Mouse (Mus musculus) heart, adult 2 months (tissue): ENCODE measurements at regions not wholly inside any gene's neighbourhood (a gene's known extent, or its start where the extent isn't known, plus 50 kb on each side); places are given as distances from the start of the nearest gene placed in this dataset.

Experiments
- DNase-seq, 2 experiments: peaks; one replicate each; pipeline ENCODE4 v3.0.0; 2021
- H3K27ac ChIP-seq: fragments of 200-600 bp; 2 replicates; pipeline ENCODE4 v1.8.1; 2022
- H3K27me3 ChIP-seq: fragments of 200-500 bp; 2 replicates; pipeline ENCODE4 v1.6.1; 2012; ENCODE audit warnings: mild to moderate bottlenecking, low read length, inconsistent platforms, mixed read lengths; ENCODE audit not compliant: control insufficient read depth, insufficient read depth
- H3K36me3 ChIP-seq: fragments of 200-500 bp; 2 replicates; pipeline ENCODE4 v1.6.1; 2012; ENCODE audit warnings: low read length, inconsistent platforms; ENCODE audit not compliant: control insufficient read depth, insufficient read depth
- H3K4me1 ChIP-seq: fragments of 200-500 bp; 2 replicates; pipeline ENCODE4 v1.6.1; 2011; ENCODE audit warnings: low read length; ENCODE audit not compliant: control insufficient read depth, insufficient read depth
- H3K4me3 ChIP-seq: fragments of 200-600 bp; 2 replicates; pipeline ENCODE4 v1.8.1; 2022
- H3K79me2 ChIP-seq: fragments of 200-500 bp; replicated peaks from 2 replicates; pipeline ENCODE4 v1.6.1; 2012; ENCODE audit warnings: mild to moderate bottlenecking, inconsistent platforms, low read length, moderate library complexity, mixed read lengths; ENCODE audit not compliant: control insufficient read depth, insufficient read depth
- H3K9ac ChIP-seq: fragments of 200-500 bp; 2 replicates; pipeline ENCODE4 v1.6.1; 2012; ENCODE audit warnings: low read depth, mild to moderate bottlenecking, control low read depth, inconsistent platforms, low read length, mixed read lengths
- CTCF ChIP-seq: fragments of 200-600 bp; IDR thresholded peaks from 2 replicates; pipeline ENCODE4 v1.8.1; 2022; ENCODE audit warnings: antibody characterized with exemption, mild to moderate bottlenecking, moderate library complexity
- EP300 ChIP-seq: fragments of 200-500 bp; IDR thresholded peaks from 2 replicates; pipeline ENCODE4 v1.6.1; 2011; ENCODE audit warnings: low read depth, low read length, control low read depth; ENCODE audit not compliant: insufficient read depth
- POLR2A ChIP-seq: fragments of 200-500 bp; IDR thresholded peaks from 2 replicates; pipeline ENCODE4 v1.6.1; 2011; ENCODE audit warnings: mild to moderate bottlenecking, low read depth, low read length, control low read depth; ENCODE audit not compliant: insufficient read depth
- WGBS: fragments of 180-500 bp; shearing (Covaris S2); methylation state at CpG from one replicate; pipeline ENCODE4 v1.1.7; 2018; 5-methylcytosine and 5-hydroxymethylcytosine counted together
- intact Hi-C: fragments of 180-260 bp; cut with DNase I; formaldehyde crosslinking; loops from one replicate; pipeline ENCODE4 v1.15.1; 2025

DNA sequence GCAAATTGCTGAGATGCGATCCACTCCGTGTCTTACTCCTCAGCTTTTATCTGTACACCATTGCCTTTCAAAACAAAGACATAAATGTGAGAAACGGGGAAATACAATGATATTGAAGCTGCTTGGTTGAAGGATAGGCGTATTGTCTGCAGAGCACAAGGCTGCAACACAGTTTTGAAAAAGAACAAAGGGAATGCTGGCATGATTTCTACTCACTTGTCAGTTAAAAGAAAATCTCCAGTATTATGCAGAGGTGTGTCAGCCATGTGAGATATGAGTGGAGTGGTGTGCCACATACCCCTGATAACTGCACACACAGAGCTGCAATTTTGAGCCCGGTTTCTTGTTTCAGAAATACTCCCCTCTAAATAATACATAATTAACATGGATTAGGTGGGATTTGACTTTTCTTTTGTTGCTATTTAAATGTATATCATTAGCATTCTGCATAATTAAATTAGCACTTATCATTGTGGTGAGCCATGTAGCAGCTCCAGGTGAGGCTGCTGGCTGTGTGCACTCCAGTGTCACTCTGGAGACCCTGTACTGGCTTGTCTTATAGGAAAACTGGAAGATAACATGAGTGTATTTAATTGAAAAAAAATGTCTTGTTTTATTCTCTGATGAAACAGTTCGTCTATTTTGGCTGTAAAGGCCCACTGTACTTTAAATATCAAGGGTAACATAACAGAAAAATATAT lies 133.2 kb upstream of the Flrt2 start:
- no peak for DNase-seq
- intact Hi-C loops, result no loop called here
- Histone ChIP-seq H3K9ac (no peak overlapping the region), H3K36me3 (no peaks in the 10 kb centered on the region), H3K4me3 (no peak overlapping the region), H3K27me3 (no peaks in the 10 kb centered on the region), H3K4me1 (no peaks in the 10 kb centered on the region), H3K27ac (no peak overlapping the region), H3K79me2 (no peaks in the 10 kb centered on the region)
- 59% methylated on average over 6 of the region's 6 CpGs for WGBS
- no peak for TF ChIP-seq EP300
- no peak for TF ChIP-seq POLR2A
- TF ChIP-seq CTCF, result no peak

- Histone ChIP-seq H3K79me2 (no peaks in the 10 kb centered on the region), H3K4me1 (no peaks in the 10 kb centered on the region), H3K36me3 (no peaks in the 10 kb centered on the region), H3K27me3 (no peaks in the 10 kb centered on the region), H3K27ac (no peak overlapping the region), H3K4me3 (no peak overlapping the region), H3K9ac (no peak overlapping the region)
- peak in 1 of 2 experiments; percentile 2 for DNase-seq
- TF ChIP-seq CTCF (no peak), EP300 (no peak), POLR2A (no peak)
- WGBS, result 27% methylated on average over 4 of the region's 4 CpGs
- intact Hi-C loops, result no loop called here
Observed at GRCm38 (mm10) chr12:95563431-95563830, 128.6 kb upstream of the Flrt2 start.

DNA sequence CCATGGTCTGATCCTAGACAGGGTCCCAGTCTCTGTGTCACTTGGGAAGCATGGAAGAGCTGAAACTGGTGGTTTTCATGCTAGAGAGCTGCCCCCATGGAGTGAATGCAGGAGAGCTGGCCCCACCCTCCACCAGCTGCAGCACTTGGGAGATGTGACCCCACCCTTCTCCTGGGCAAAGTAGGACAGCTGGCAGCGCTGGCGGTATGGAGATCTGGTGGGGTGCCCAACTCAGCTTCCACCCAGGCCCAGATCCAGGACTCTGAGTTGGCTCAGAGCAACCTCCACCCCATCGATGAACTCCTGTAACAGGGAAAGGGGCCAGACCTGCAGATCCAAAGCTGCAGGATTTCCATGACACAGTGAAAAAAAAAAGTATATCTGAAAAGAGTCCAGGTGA lies 115.3 kb upstream of the Flrt2 start:
- peak; percentile 19 to 34 for DNase-seq
- H3K27ac ChIP-seq, result no peak overlapping the region
- TF ChIP-seq POLR2A (no peak), CTCF (no peak), EP300 (no peak)
- H3K4me3 ChIP-seq, result no peak overlapping the region
- H3K79me2 ChIP-seq, result no peaks in the 10 kb centered on the region
- H3K9ac ChIP-seq, result no peak overlapping the region
- intact Hi-C loops, result no loop called here
- no peaks in the 10 kb centered on the region for H3K36me3 ChIP-seq
- 49% methylated on average over 3 of the region's 3 CpGs for WGBS
- H3K4me1 ChIP-seq, result no peaks in the 10 kb centered on the region
- H3K27me3 ChIP-seq, result no peaks in the 10 kb centered on the region

- DNase-seq, result no peak
Observed at GRCm38 (mm10) chr12:95589011-95589410, 103.0 kb upstream of the Flrt2 start.

DNA sequence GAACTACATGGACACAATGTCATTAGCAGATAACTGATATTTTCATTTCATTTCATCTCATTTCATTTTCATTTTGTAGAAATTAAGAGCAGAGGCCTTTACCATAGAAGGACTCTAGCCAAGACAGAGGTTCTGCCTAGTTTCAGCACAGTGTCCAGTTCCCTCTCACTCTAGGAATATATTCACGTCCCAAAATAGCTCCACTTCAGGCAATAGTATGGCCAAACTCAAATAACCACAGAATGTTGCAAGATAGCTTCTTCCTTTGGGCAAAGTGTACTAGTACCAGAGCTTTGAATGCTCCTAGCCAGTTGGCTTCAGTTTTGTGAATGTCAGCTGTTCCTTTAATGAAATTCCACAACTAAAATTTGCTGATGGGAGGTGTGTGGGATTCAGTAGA lies 72.7 kb upstream of the Flrt2 start:
- Histone ChIP-seq H3K4me1 (no peaks in the 10 kb centered on the region), H3K4me3 (no peak overlapping the region), H3K27me3 (no peaks in the 10 kb centered on the region), H3K27ac (no peak overlapping the region), H3K36me3 (no peaks in the 10 kb centered on the region), H3K79me2 (no peaks in the 10 kb centered on the region), H3K9ac (no peak overlapping the region)
- 70% methylated on average over 1 of the region's 1 CpGs for WGBS
- intact Hi-C loops, result no loop called here
- no peak for DNase-seq
- no peak for TF ChIP-seq POLR2A
- TF ChIP-seq EP300, result no peak
- TF ChIP-seq CTCF, result no peak

More at GRCm38 (mm10) chr12:95589011-95589410, 103.0 kb upstream of the Flrt2 start:
- Histone ChIP-seq H3K79me2 (no peaks in the 10 kb centered on the region), H3K4me3 (no peak overlapping the region), H3K36me3 (no peaks in the 10 kb centered on the region), H3K27ac (no peak overlapping the region), H3K27me3 (no peaks in the 10 kb centered on the region), H3K4me1 (no peaks in the 10 kb centered on the region), H3K9ac (no peak overlapping the region)
- no peak for TF ChIP-seq CTCF
- TF ChIP-seq POLR2A, result no peak
- no peak for TF ChIP-seq EP300
- intact Hi-C loops, result no loop called here

DNA sequence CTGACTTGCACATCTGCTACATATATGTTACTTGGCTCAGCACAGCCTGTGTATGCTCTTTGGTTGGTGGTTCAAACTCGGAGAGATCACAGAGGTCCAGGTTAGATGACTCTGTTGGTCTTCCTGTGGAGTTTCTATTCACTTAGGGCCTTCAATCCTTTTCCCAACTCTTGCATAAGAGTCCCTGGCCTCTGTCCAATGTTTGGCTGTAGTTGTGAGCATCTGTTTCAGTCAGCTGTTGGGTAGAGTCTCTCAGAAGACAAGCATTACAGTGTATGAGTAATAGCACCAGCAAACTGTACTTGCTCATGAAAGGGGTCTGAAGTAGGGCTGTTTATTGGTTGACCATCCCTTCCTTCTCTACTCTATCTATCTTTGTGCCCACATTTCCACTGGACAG lies 61.0 kb upstream of the Flrt2 start:
- Histone ChIP-seq H3K79me2 (no peaks in the 10 kb centered on the region), H3K9ac (no peak overlapping the region), H3K4me3 (no peak overlapping the region), H3K4me1 (no peaks in the 10 kb centered on the region), H3K36me3 (no peaks in the 10 kb centered on the region), H3K27ac (no peak overlapping the region), H3K27me3 (no peaks in the 10 kb centered on the region)
- WGBS, result 68% methylated on average over 1 of the region's 1 CpGs
- peak; percentile 59 to 65 for DNase-seq
- intact Hi-C loops, result no loop called here
- no peak for TF ChIP-seq EP300
